Mouse (Mus musculus) MEL (cell line): ENCODE results near the gene Acsbg1. TPM values are rescaled to one million over a fixed set of nuclear protein-coding genes. Genes with fewer than 3 reads are reported as not detected.

ENCODE experiments used
- DNase-seq: peaks from one replicate; pipeline ENCODE4 v3.0.0; 2011; ENCODE audit warnings: low read depth, low spot score
- H3K27ac ChIP-seq: 2 replicates; pipeline ENCODE4 v1.5.1; 2012; ENCODE audit warnings: low read depth, mild to moderate bottlenecking, control low read depth, low read length, moderate library complexity; ENCODE audit not compliant: control insufficient read depth
- H3K27me3 ChIP-seq, 2 experiments: fragments of 150-350 bp in 1 of 2; sonication (generic) in 1 of 2; 2 replicates each; pipeline ENCODE4 v1.6.1; 2012; ENCODE audit warnings: low read length in 2 of 2, mild to moderate bottlenecking in 2 of 2, improper control_type of control experiment in 1 of 2, moderate library complexity in 1 of 2; ENCODE audit not compliant: insufficient read depth in 2 of 2, control insufficient read depth in 1 of 2
- H3K36me3 ChIP-seq, 2 experiments: 2 replicates each; pipeline ENCODE4 v1.6.1; 2012 to 2014; ENCODE audit warnings: low read length in 2 of 2, improper control_type of control experiment in 1 of 2, inconsistent platforms in 1 of 2, mild to moderate bottlenecking in 1 of 2; ENCODE audit not compliant: insufficient read depth in 2 of 2, control insufficient read depth in 1 of 2
- H3K4me1 ChIP-seq, 2 experiments: fragments of 150-350 bp in 1 of 2; sonication (generic) in 1 of 2; 2 replicates each; pipeline ENCODE4 v1.6.1; 2012; ENCODE audit warnings: low read length in 2 of 2, improper control_type of control experiment in 1 of 2, mild to moderate bottlenecking in 1 of 2; ENCODE audit not compliant: insufficient read depth in 2 of 2, control insufficient read depth in 1 of 2
- H3K4me3 ChIP-seq, 2 experiments: fragments of 150-350 bp in 1 of 2; sonication (generic) in 1 of 2; 2 replicates each; pipeline ENCODE4 v1.5.1; 2012; ENCODE audit warnings: low read depth in 2 of 2, low read length in 2 of 2, mild to moderate bottlenecking in 2 of 2, moderate library complexity in 2 of 2, control low read depth in 1 of 2, improper control_type of control experiment in 1 of 2; ENCODE audit not compliant: control insufficient read depth in 1 of 2, insufficient read depth in 1 of 2
- H3K79me2 ChIP-seq: 2 replicates; pipeline ENCODE4 v1.6.1; 2012; ENCODE audit warnings: mild to moderate bottlenecking, low read length, moderate library complexity; ENCODE audit not compliant: control insufficient read depth, poor library complexity, insufficient read depth
- H3K9ac ChIP-seq: 2 replicates; pipeline ENCODE4 v1.6.1; 2012; ENCODE audit warnings: low read depth, mild to moderate bottlenecking, control low read depth, low read length, moderate library complexity; ENCODE audit not compliant: control insufficient read depth, poor library complexity, severe bottlenecking
- H3K9me3 ChIP-seq: fragments of 150-350 bp; sonication (generic); replicated peaks from 2 replicates; pipeline ENCODE4 v1.6.1; 2012; ENCODE audit warnings: mild to moderate bottlenecking, low read length, improper control_type of control experiment, moderate library complexity; ENCODE audit not compliant: insufficient read depth
- BHLHE40 ChIP-seq: IDR thresholded peaks from 2 replicates; pipeline ENCODE4 v1.6.1; 2012; ENCODE audit warnings: low read depth, mild to moderate bottlenecking, inconsistent platforms, low read length, improper control_type of control experiment, borderline replicate concordance
- E2F4 ChIP-seq: IDR thresholded peaks from 2 replicates; pipeline ENCODE4 v1.6.1; 2011; ENCODE audit warnings: low read depth, low read length, improper control_type of control experiment, borderline replicate concordance
- EP300 ChIP-seq, 2 experiments: IDR thresholded peaks; 2 replicates each; pipeline ENCODE4 v1.6.1; 2011; ENCODE audit warnings: improper control_type of control experiment in 2 of 2, low read length in 2 of 2, low read depth in 1 of 2, mild to moderate bottlenecking in 1 of 2
- ETS1 ChIP-seq: IDR thresholded peaks from 2 replicates; pipeline ENCODE4 v1.6.1; 2012; ENCODE audit warnings: low read depth, mild to moderate bottlenecking, inconsistent platforms, low read length, improper control_type of control experiment, moderate library complexity
- GATA1 ChIP-seq: IDR thresholded peaks from 2 replicates; pipeline ENCODE4 v1.6.1; 2011; ENCODE audit warnings: low read depth, low read length, improper control_type of control experiment
- HCFC1 ChIP-seq: IDR thresholded peaks from 2 replicates; pipeline ENCODE4 v1.6.1; 2012; ENCODE audit warnings: low read depth, mild to moderate bottlenecking, inconsistent platforms, low read length, improper control_type of control experiment, moderate library complexity
- JUND ChIP-seq: IDR thresholded peaks from 2 replicates; pipeline ENCODE4 v1.6.1; 2011; ENCODE audit warnings: low read depth, mild to moderate bottlenecking, improper control_type of control experiment, low read length
- KAT2A ChIP-seq: conservative IDR thresholded peaks from 2 replicates; pipeline ENCODE4 v1.6.1; 2012; ENCODE audit warnings: low read depth, low read length, improper control_type of control experiment, inconsistent platforms
- MAX ChIP-seq: IDR thresholded peaks from 2 replicates; pipeline ENCODE4 v1.6.1; 2011; ENCODE audit warnings: low read length, improper control_type of control experiment
- MEF2A ChIP-seq: IDR thresholded peaks from 2 replicates; pipeline ENCODE4 v1.6.1; 2014; ENCODE audit warnings: low read depth, mild to moderate bottlenecking, inconsistent platforms, low read length, improper control_type of control experiment; ENCODE audit not compliant: poor library complexity, insufficient replicate concordance, severe bottlenecking; ENCODE audit errors: extremely low read depth
- MXI1 ChIP-seq: IDR thresholded peaks from 2 replicates; pipeline ENCODE4 v1.6.1; 2011; ENCODE audit warnings: mild to moderate bottlenecking, low read depth, low read length, improper control_type of control experiment
- MYC ChIP-seq: IDR thresholded peaks from 2 replicates; pipeline ENCODE4 v1.6.1; 2011; ENCODE audit warnings: low read depth, mild to moderate bottlenecking, low read length, improper control_type of control experiment, moderate library complexity
- NRF1 ChIP-seq: IDR thresholded peaks from 2 replicates; pipeline ENCODE4 v1.6.1; 2014; ENCODE audit warnings: low read depth, mild to moderate bottlenecking, inconsistent platforms, low read length, improper control_type of control experiment, moderate library complexity; ENCODE audit not compliant: poor library complexity, insufficient read depth, severe bottlenecking
- POLR2A ChIP-seq, 2 experiments: IDR thresholded peaks; 2 replicates each; pipeline ENCODE4 v1.6.1; 2011 to 2012; ENCODE audit warnings: low read length in 2 of 2, mild to moderate bottlenecking in 2 of 2, control low read depth in 1 of 2, improper control_type of control experiment in 1 of 2, low read depth in 1 of 2, moderate library complexity in 1 of 2; ENCODE audit not compliant: control insufficient read depth in 1 of 2, insufficient read depth in 1 of 2, poor library complexity in 1 of 2
- RAD21 ChIP-seq: IDR thresholded peaks from 2 replicates; pipeline ENCODE4 v1.6.1; 2011; ENCODE audit warnings: mild to moderate bottlenecking, low read depth, low read length, improper control_type of control experiment
- RCOR1 ChIP-seq: IDR thresholded peaks from 2 replicates; pipeline ENCODE4 v1.6.1; 2012; ENCODE audit warnings: low read depth, mild to moderate bottlenecking, inconsistent platforms, low read length, improper control_type of control experiment
- SIN3A ChIP-seq: IDR thresholded peaks from 2 replicates; pipeline ENCODE4 v1.6.1; 2012; ENCODE audit warnings: low read length, improper control_type of control experiment, inconsistent platforms
- SMC3 ChIP-seq: IDR thresholded peaks from 2 replicates; pipeline ENCODE4 v1.6.1; 2011; ENCODE audit warnings: low read depth, low read length, improper control_type of control experiment
- UBTF ChIP-seq: IDR thresholded peaks from 2 replicates; pipeline ENCODE4 v1.6.1; 2012; ENCODE audit warnings: low read depth, mild to moderate bottlenecking, inconsistent platforms, low read length, improper control_type of control experiment, moderate library complexity, borderline replicate concordance; ENCODE audit not compliant: insufficient read depth
- USF1 ChIP-seq: IDR thresholded peaks from 2 replicates; pipeline ENCODE4 v1.6.1; 2014; ENCODE audit warnings: low read depth, mild to moderate bottlenecking, inconsistent platforms, low read length, improper control_type of control experiment, moderate library complexity
- USF2 ChIP-seq, 2 experiments: IDR thresholded peaks; 2 replicates each; pipeline ENCODE4 v1.6.1; 2011 to 2012; ENCODE audit warnings: improper control_type of control experiment in 2 of 2, low read length in 2 of 2, borderline replicate concordance in 1 of 2, inconsistent platforms in 1 of 2, low read depth in 1 of 2, mild to moderate bottlenecking in 1 of 2; ENCODE audit not compliant: insufficient read depth in 1 of 2
- ZC3H11A ChIP-seq: IDR thresholded peaks from 2 replicates; pipeline ENCODE4 v1.6.1; 2012; ENCODE audit warnings: low read depth, mild to moderate bottlenecking, inconsistent platforms, low read length, improper control_type of control experiment
- ZNF384 ChIP-seq: IDR thresholded peaks from 2 replicates; pipeline ENCODE4 v1.6.1; 2012; ENCODE audit warnings: low read depth, mild to moderate bottlenecking, inconsistent platforms, low read length, improper control_type of control experiment
- polyA plus RNA-seq, 2 experiments: library from polyadenylated mRNA; stranded (reverse) in 1 of 2; unstranded in 1 of 2; fragments of >175 nt in 1 of 2; fragments of >200 nt in 1 of 2; gene quantifications; 2 replicates each; pipeline versions ENCODE4 v1.2.1 to v1.2.4; 2012; ENCODE audit warnings: low replicate concordance in 2 of 2, low read depth in 1 of 2; ENCODE audit not compliant: insufficient read length in 2 of 2, insufficient read depth in 1 of 2, missing spikeins in 1 of 2
- total RNA-seq: library from RNA; depleted of rRNA; stranded (reverse); fragments of 300-350 nt; gene quantifications from 2 replicates; pipeline ENCODE4 v1.2.3, GENCODE M21; 2012

Gene Acsbg1
- total and polyA plus RNA-seq, 3 experiments: 8.3 to 8.8 TPM; not detected in 1

- Histone ChIP-seq H3K36me3 (peaks cover 0 to 6% of the 10 kb centered on the region in 2 experiments; a peak in 2 of 4 replicates), H3K79me2 (no peaks in the 10 kb centered on the region), H3K4me3 (no peak overlapping the region), H3K9ac (no peak overlapping the region), H3K27ac (no peak overlapping the region; the same call in 1 of the 2 replicates), H3K4me1 (peaks cover 3 to 11% of the 10 kb centered on the region in 2 experiments; a peak in 3 of 4 replicates), H3K9me3 (no peaks in the 10 kb centered on the region), H3K27me3 (no peaks in the 10 kb centered on the region)
- peak; percentile 77 for DNase-seq
- peak; percentile 68 for TF ChIP-seq GATA1
- TF ChIP-seq USF2 (IDR thresholded peaks at IDR 0.05; ENCODE audit: borderline replicate concordance in 1 of 2, insufficient read depth in 1 of 2, low read depth in 1 of 2, low read length in 2 of 2): peak; percentile 75 to 97
- TF ChIP-seq USF1: peak; percentile 96
- no peak for TF ChIP-seq UBTF
- TF ChIP-seq BHLHE40: no peak
- TF ChIP-seq HCFC1: 0 out of 2 replicates have a peak, but pooled peaks have one; percentile 34
- TF ChIP-seq MYC: 0 out of 2 replicates have a peak, but pooled peaks have one; percentile 30
- peak; percentile 53 for TF ChIP-seq SIN3A
- peak in 1 of 2 experiments; percentile 21; a peak in 2 of 4 replicates for TF ChIP-seq EP300 (IDR thresholded peaks at IDR 0.05; ENCODE audit: low read depth in 1 of 2, low read length in 2 of 2)
- peak; percentile 93 for TF ChIP-seq MAX
- no peak for TF ChIP-seq MXI1
Observed at GRCm38 (mm10) chr9:54649360-54649759, 12.3 kb downstream of the Acsbg1 start.

GRCm38 (mm10) chr9:54647456-54647855 is 14.2 kb downstream of the Acsbg1 start:
- Histone ChIP-seq H3K36me3 (peaks cover 0 to 11% of the 10 kb centered on the region in 2 experiments; a peak in 2 of 4 replicates), H3K4me3 (no peak overlapping the region), H3K79me2 (no peaks in the 10 kb centered on the region), H3K9ac (no peak overlapping the region), H3K4me1 (peaks cover 6 to 19% of the 10 kb centered on the region in 2 experiments), H3K9me3 (no peaks in the 10 kb centered on the region), H3K27ac (no peak overlapping the region), H3K27me3 (no peaks in the 10 kb centered on the region)
- TF ChIP-seq POLR2A (IDR thresholded peaks at IDR 0.05; ENCODE audit: control insufficient read depth in 1 of 2, insufficient read depth in 1 of 2, low read depth in 1 of 2, low read length in 2 of 2, poor library complexity in 1 of 2) (no peak), ZNF384 (no peak), MEF2A (no peak), ETS1 (no peak), KAT2A (no peak), E2F4 (no peak), RCOR1 (no peak), RAD21 (no peak), USF2 (IDR thresholded peaks at IDR 0.05; ENCODE audit: borderline replicate concordance in 1 of 2, insufficient read depth in 1 of 2, low read depth in 1 of 2, low read length in 2 of 2) (no peak), UBTF (no peak), ZC3H11A (no peak), NRF1 (no peak), SMC3 (no peak), JUND (no peak), USF1 (no peak)
- DNase-seq: no peak
